Mouse (Mus musculus) lung, postnatal 0 days (tissue): ENCODE measurements around the gene Actrt3.

Source experiments
- CTCF ChIP-seq: IDR thresholded peaks from 2 replicates; pipeline ENCODE4 v1.5.1; 2016; ENCODE audit warnings: antibody characterized with exemption, mild to moderate bottlenecking
- EP300 ChIP-seq: IDR thresholded peaks from 2 replicates; pipeline ENCODE4 v1.6.1; 2016; ENCODE audit warnings: antibody characterized with exemption, mild to moderate bottlenecking, control low read depth

- TF ChIP-seq CTCF (no peak), EP300 (peak; percentile 54)
Measured at GRCm38 (mm10) chr3:30601175-30601574, 1.4 kb upstream of the Actrt3 start.
